Mouse (Mus musculus) hindbrain, postnatal 0 days (tissue): ENCODE data around the gene Fam171a2. TPM values are rescaled to one million over a fixed set of nuclear protein-coding genes. Genes with fewer than 3 reads are reported as not detected.

Experiments used
- ATAC-seq: fragments of 200-750 bp; cut with Nextera tagmentation; 2 replicates; pipeline ENCODE4 v1.8.0; 2017; ENCODE audit warnings: mild to moderate bottlenecking, moderate TSS enrichment, moderate library complexity
- DNase-seq: peaks from one replicate; pipeline ENCODE4 v3.0.0-alpha.2; 2015; ENCODE audit warnings: low spot score
- H3K27ac ChIP-seq: fragments of 300-500 bp; sonication (generic); 2 replicates; pipeline ENCODE4 v1.5.1; 2014; ENCODE audit warnings: mild to moderate bottlenecking
- H3K27me3 ChIP-seq: fragments of 300-500 bp; sonication (generic); 2 replicates; pipeline ENCODE4 v1.6.1; 2014; ENCODE audit warnings: low read length, mixed read lengths; ENCODE audit not compliant: insufficient read depth
- H3K36me3 ChIP-seq: fragments of 300-500 bp; sonication (generic); 2 replicates; pipeline ENCODE4 v1.6.1; 2014; ENCODE audit warnings: low read length, mixed read lengths; ENCODE audit not compliant: insufficient read depth
- H3K4me1 ChIP-seq: fragments of 300-500 bp; sonication (generic); 2 replicates; pipeline ENCODE4 v1.6.1; 2014; ENCODE audit warnings: antibody characterized with exemption, low read length, mixed read lengths; ENCODE audit not compliant: insufficient read depth
- H3K4me2 ChIP-seq: fragments of 300-500 bp; sonication (generic); 2 replicates; pipeline ENCODE4 v1.6.1; 2014; ENCODE audit warnings: low read depth, mild to moderate bottlenecking, low read length, moderate library complexity, mixed read lengths
- H3K4me3 ChIP-seq: fragments of 300-500 bp; sonication (generic); 2 replicates; pipeline ENCODE4 v1.5.1; 2014; ENCODE audit warnings: low read length
- H3K9ac ChIP-seq: fragments of 300-500 bp; sonication (generic); replicated peaks from 2 replicates; pipeline ENCODE4 v1.6.1; 2014; ENCODE audit warnings: mild to moderate bottlenecking, low read length, moderate library complexity, mixed read lengths
- H3K9me3 ChIP-seq: fragments of 300-500 bp; sonication (generic); 2 replicates; pipeline ENCODE4 v1.6.1; 2016; ENCODE audit warnings: low read length, mixed read lengths
- CTCF ChIP-seq: IDR thresholded peaks from 2 replicates; pipeline ENCODE4 v1.5.1; 2016; ENCODE audit warnings: antibody characterized with exemption, control low read depth, low read depth
- WGBS: fragments of 180-500 bp; shearing (Covaris S2); extraction: QIAGEN DNeasy Blood & Tissue Kit; methylation state at CpG from one replicate; pipeline ENCODE4 v1.1.7; 2014; 5-methylcytosine and 5-hydroxymethylcytosine counted together
- polyA plus RNA-seq: library from polyadenylated mRNA; unstranded; fragments of >200 nt; fragmentation: Nextera tagmentation; extraction: Ambion mirVana; gene quantifications from 2 replicates; pipeline ENCODE4 v1.2.1, GENCODE M21; 2015
- total RNA-seq: library from RNA; depleted of rRNA; stranded (reverse); fragments of >200 nt; gene quantifications from 2 replicates; pipeline ENCODE4 v1.2.3, GENCODE M21; 2014

The Fam171a2 gene
- total and polyA plus RNA-seq, 2 experiments from 2014 or later: 20.6 to 546 TPM

- Histone ChIP-seq H3K4me1 (peaks cover 21% of the 10 kb centered on the region; the same call in 1 of the 2 replicates), H3K9me3 (no peaks in the 10 kb centered on the region), H3K36me3 (peaks cover 15% of the 10 kb centered on the region; the same call in 1 of the 2 replicates), H3K27me3 (no peaks in the 10 kb centered on the region), H3K27ac (peak overlapping the region; percentile 96), H3K4me2 (peak overlapping the region; percentile 80), H3K4me3 (peak overlapping the region; percentile 95), H3K9ac (peak overlapping the region; percentile 99)
- no peak for TF ChIP-seq CTCF
- ATAC-seq (no peak), DNase-seq (peak; percentile 79)
- 7% methylated on average over 7 of the region's 7 CpGs for WGBS
Observed at GRCm38 (mm10) chr11:102445891-102446361, 1.6 kb downstream of the Fam171a2 start.

DNA sequence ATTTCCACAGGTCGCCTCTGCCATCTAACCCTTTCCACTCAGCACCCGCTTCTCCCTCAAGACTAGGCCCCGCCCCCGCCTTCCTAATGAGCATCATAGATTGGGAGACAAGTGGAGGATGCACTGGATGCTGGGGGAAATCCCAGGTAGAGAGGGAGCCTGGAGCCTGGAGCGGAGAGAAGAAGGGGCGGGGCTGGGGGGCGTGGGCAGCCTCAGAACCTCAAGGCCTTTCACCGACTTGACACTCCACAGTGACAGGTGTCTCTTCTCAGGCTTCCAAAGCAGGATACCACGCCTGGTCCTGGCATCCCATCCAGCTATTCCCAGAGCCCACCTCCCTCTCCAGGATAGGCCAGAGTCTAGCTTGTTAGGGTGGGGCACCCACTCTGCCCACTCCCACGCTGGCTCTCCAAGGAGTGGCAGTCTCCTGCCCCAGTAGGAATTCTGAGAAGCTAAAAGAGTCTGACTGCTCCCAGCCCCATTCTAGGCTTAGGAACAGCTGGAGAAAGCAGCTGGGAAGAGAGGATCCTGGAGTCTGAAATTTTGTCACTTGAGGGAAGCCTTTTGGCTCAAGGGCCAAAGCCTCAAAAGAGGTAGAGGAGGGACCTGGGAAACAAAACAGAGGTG lies 2.1 kb downstream of the Fam171a2 start:
- ATAC-seq (no peak), DNase-seq (peak; percentile 42)
- 12% methylated on average over 10 of the region's 10 CpGs for WGBS
- TF ChIP-seq CTCF: no peak
- Histone ChIP-seq H3K36me3 (peaks cover 17% of the 10 kb centered on the region; the same call in 1 of the 2 replicates), H3K27ac (peak overlapping the region; percentile 96), H3K9ac (peak overlapping the region; percentile 99), H3K4me1 (peaks cover 21% of the 10 kb centered on the region; the same call in 1 of the 2 replicates), H3K9me3 (no peaks in the 10 kb centered on the region), H3K4me2 (peak overlapping the region; percentile 80), H3K27me3 (no peaks in the 10 kb centered on the region), H3K4me3 (peak overlapping the region; percentile 95)

- no peak for TF ChIP-seq CTCF
- H3K9ac ChIP-seq: peak overlapping the region; percentile 99
- H3K4me1 ChIP-seq: peaks cover 21% of the 10 kb centered on the region; the same call in 1 of the 2 replicates
- WGBS: 4% methylated on average over 6 of the region's 6 CpGs
- DNase-seq: no peak
- H3K27me3 ChIP-seq: no peaks in the 10 kb centered on the region
- H3K36me3 ChIP-seq: peaks cover 23% of the 10 kb centered on the region; the same call in 1 of the 2 replicates
- H3K4me2 ChIP-seq: peak overlapping the region; percentile 80
- no peaks in the 10 kb centered on the region for H3K9me3 ChIP-seq
- ATAC-seq: no peak
- peak overlapping the region; percentile 96; the same call in 1 of the 2 replicates for H3K27ac ChIP-seq
- peak overlapping the region; percentile 95 for H3K4me3 ChIP-seq
Observed at GRCm38 (mm10) chr11:102444781-102445180, 2.7 kb downstream of the Fam171a2 start.

DNA sequence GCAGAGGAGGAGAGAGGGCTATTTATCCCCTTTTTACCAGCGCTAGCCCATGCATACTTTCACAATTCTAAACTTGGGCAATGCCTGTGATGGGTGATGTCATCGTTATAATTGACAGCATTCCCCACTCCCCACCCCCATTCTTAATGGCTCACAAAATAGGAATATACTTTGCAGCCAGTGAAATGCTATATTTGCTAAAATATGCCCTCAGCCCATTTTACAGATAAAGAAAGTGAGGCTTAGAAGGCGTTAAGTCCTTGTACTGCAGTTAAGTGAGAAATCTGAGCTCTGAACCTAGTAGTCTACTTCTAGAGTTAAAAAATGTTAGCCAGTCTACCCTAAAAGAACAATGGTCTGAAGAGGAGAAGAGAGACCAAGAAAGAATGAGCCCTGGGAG lies 3.2 kb downstream of the Fam171a2 start:
- Histone ChIP-seq H3K9ac (no peak overlapping the region), H3K9me3 (no peaks in the 10 kb centered on the region), H3K4me1 (peaks cover 21% of the 10 kb centered on the region; the same call in 1 of the 2 replicates), H3K4me2 (no peak overlapping the region), H3K27ac (no peak overlapping the region), H3K27me3 (no peaks in the 10 kb centered on the region), H3K4me3 (no peak overlapping the region), H3K36me3 (peaks cover 27% of the 10 kb centered on the region; the same call in 1 of the 2 replicates)
- DNase-seq (no peak), ATAC-seq (no peak)
- no peak for TF ChIP-seq CTCF
- WGBS: 73% methylated on average over 3 of the region's 3 CpGs

DNA sequence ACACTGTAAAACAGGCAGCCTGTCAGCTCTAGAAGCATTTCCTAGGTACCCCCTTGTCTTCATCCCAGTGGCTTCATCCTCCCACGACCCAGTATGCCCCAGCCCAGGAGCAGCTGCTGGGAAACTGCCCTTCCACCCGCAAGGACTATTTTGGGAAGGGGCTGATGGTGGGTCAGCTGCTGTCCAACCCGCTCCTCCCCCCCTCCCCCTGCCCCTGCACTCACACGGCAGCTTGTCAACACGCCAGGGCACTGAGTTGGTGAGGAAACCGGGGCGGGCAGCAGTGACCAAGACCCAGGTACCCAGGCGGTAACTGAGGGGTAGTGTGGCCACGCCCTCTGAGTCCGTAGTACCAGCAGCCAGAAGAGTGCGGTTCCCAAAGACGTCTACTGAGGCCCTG lies 3.7 kb downstream of the Fam171a2 start:
- H3K36me3 ChIP-seq: peaks cover 31% of the 10 kb centered on the region; the same call in 1 of the 2 replicates
- no peak overlapping the region for H3K4me2 ChIP-seq
- no peak overlapping the region for H3K4me3 ChIP-seq
- 67% methylated on average over 12 of the region's 12 CpGs for WGBS
- H3K9ac ChIP-seq: no peak overlapping the region
- peaks cover 21% of the 10 kb centered on the region; the same call in 1 of the 2 replicates for H3K4me1 ChIP-seq
- TF ChIP-seq CTCF: no peak
- no peaks in the 10 kb centered on the region for H3K27me3 ChIP-seq
- H3K9me3 ChIP-seq: no peaks in the 10 kb centered on the region
- no peak overlapping the region for H3K27ac ChIP-seq
- no peak for DNase-seq
- ATAC-seq: no peak

DNA sequence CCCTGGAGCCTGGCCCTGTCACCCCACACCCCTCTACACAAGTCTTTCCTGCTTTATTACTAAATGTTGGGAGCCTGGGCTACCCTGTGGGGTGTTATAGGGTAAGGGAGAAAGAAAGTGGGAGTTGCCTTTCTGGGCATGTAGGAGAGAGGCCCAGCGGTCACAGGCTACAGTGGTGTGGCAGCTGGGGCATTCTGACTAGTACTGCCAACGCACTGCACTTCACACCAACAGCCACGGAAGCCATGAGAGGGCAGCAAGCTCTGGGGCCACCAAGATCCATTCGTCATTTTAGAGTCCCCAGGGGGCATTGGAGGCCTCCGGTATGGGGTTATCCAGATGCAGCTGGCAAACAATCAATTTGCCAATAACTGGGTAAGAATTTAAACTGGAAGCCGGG lies 5.4 kb downstream of the Fam171a2 start:
- Histone ChIP-seq H3K27ac (no peak overlapping the region), H3K36me3 (peaks cover 38% of the 10 kb centered on the region; the same call in 1 of the 2 replicates), H3K9ac (no peak overlapping the region), H3K27me3 (no peaks in the 10 kb centered on the region), H3K4me1 (peaks cover 25% of the 10 kb centered on the region; the same call in 1 of the 2 replicates), H3K4me3 (no peak overlapping the region), H3K4me2 (no peak overlapping the region), H3K9me3 (no peaks in the 10 kb centered on the region)
- no peak for TF ChIP-seq CTCF
- DNase-seq (no peak), ATAC-seq (no peak)
- 82% methylated on average over 6 of the region's 6 CpGs for WGBS

GRCm38 (mm10) chr11:102441434-102441833 lies 6.0 kb downstream of the Fam171a2 start:
- H3K36me3 ChIP-seq: peaks cover 39% of the 10 kb centered on the region; the same call in 1 of the 2 replicates
- WGBS: 69% methylated on average over 3 of the region's 3 CpGs

More at GRCm38 (mm10) chr11:102441434-102441833, 6.0 kb downstream of the Fam171a2 start:
- Histone ChIP-seq H3K27ac (no peak overlapping the region), H3K9ac (no peak overlapping the region), H3K9me3 (no peaks in the 10 kb centered on the region), H3K27me3 (no peaks in the 10 kb centered on the region), H3K4me3 (no peak overlapping the region), H3K4me2 (no peak overlapping the region), H3K4me1 (peaks cover 24% of the 10 kb centered on the region; the same call in 1 of the 2 replicates)
- ATAC-seq (no peak), DNase-seq (peak; percentile 69)
- peak; percentile 58 for TF ChIP-seq CTCF
